Mouse (Mus musculus): ENCODE results near the gene Ckmt1.
"Not testable (repeated sequence)": the region's sequence is repeated elsewhere in the genome, so short reads cannot be mapped to it uniquely, and the experiment has no call there.

Ckmt1 gene

GRCm38 (mm10) chr2:121357494-121357893, at the start of gene Ckmt1:
TSS of gene Ckmt1 (plus strand) at chr2:121357714.
- DNase-seq (ENCODE audit: low spot score in 2 of 2) = no peak

- peak; percentile 62 to 78 for DNase-seq (ENCODE audit: low spot score in 2 of 2)
Observed at GRCm38 (mm10) chr2:121308997-121309416, 48.5 kb upstream of the Ckmt1 start.

- DNase-seq (ENCODE audit: low spot score in 2 of 2) = no peak
Observed at GRCm38 (mm10) chr2:121316278-121316677, 41.2 kb upstream of the Ckmt1 start.

- DNase-seq (ENCODE audit: low spot score in 2 of 2) = no peak
Observed at GRCm38 (mm10) chr2:121323041-121323440, 34.5 kb upstream of the Ckmt1 start.

GRCm38 (mm10) chr2:121323693-121324470, 33.6 kb upstream of the Ckmt1 start:
- no peak for DNase-seq (ENCODE audit: low spot score in 2 of 2)

GRCm38 (mm10) chr2:121329492-121329891, 28.0 kb upstream of the Ckmt1 start:
- DNase-seq (ENCODE audit: low spot score in 2 of 2) = no peak

GRCm38 (mm10) chr2:121339057-121339456, 18.5 kb upstream of the Ckmt1 start:
- no peak for DNase-seq (ENCODE audit: low spot score in 2 of 2)

GRCm38 (mm10) chr2:121353156-121353555, 4.4 kb upstream of the Ckmt1 start:
- DNase-seq (ENCODE audit: low spot score in 2 of 2) = peak; percentile 8 to 20

GRCm38 (mm10) chr2:121354378-121354777, 3.1 kb upstream of the Ckmt1 start:
- DNase-seq (ENCODE audit: low spot score in 2 of 2) = no peak

- DNase-seq (ENCODE audit: low spot score in 2 of 2) = peak; percentile 96
Observed at GRCm38 (mm10) chr2:121354820-121355592, 2.5 kb upstream of the Ckmt1 start, which contains the start of gene Ppip5k1. TSS of gene Ppip5k1 (minus strand) at chr2:121355396.

GRCm38 (mm10) chr2:121357961-121358360, 447 bp downstream of the Ckmt1 start:
- DNase-seq (ENCODE audit: low spot score in 2 of 2) = no peak

- no peak for DNase-seq (ENCODE audit: low spot score in 2 of 2)
Observed at GRCm38 (mm10) chr2:121358381-121358780, 867 bp downstream of the Ckmt1 start.

GRCm38 (mm10) chr2:121359461-121359860, 1.9 kb downstream of the Ckmt1 start:
- no peak for DNase-seq (ENCODE audit: low spot score in 2 of 2)

- no peak for DNase-seq (ENCODE audit: low spot score in 2 of 2)
Observed at GRCm38 (mm10) chr2:121363656-121364055, 6.1 kb downstream of the Ckmt1 start.

- no peak for DNase-seq (ENCODE audit: low spot score in 2 of 2)
Observed at GRCm38 (mm10) chr2:121368831-121369230, 11.3 kb downstream of the Ckmt1 start.

- no peak for DNase-seq (ENCODE audit: low spot score in 2 of 2)
Observed at GRCm38 (mm10) chr2:121370921-121371320, 13.4 kb downstream of the Ckmt1 start.

GRCm38 (mm10) chr2:121372266-121372665, 14.8 kb downstream of the Ckmt1 start:
- no peak for DNase-seq (ENCODE audit: low spot score in 2 of 2)

GRCm38 (mm10) chr2:121374766-121375165, 17.3 kb downstream of the Ckmt1 start:
- no peak for DNase-seq (ENCODE audit: low spot score in 2 of 2)

- not testable (repeated sequence) for DNase-seq (ENCODE audit: low spot score in 2 of 2)
Observed at GRCm38 (mm10) chr2:121386961-121387575, 29.6 kb downstream of the Ckmt1 start, which contains the start of gene Strc. TSS of gene Strc (minus strand) at chr2:121387168.

GRCm38 (mm10) chr2:121396624-121397023, 39.1 kb downstream of the Ckmt1 start:
- peak in 1 of 2 experiments; percentile 60 for DNase-seq (ENCODE audit: low spot score in 2 of 2)

GRCm38 (mm10) chr2:121403296-121403695, 45.8 kb downstream of the Ckmt1 start:
- DNase-seq (ENCODE audit: low spot score in 2 of 2) = no peak

GRCm38 (mm10) chr2:121408160-121408559, 50.6 kb downstream of the Ckmt1 start:
- DNase-seq (ENCODE audit: low spot score in 2 of 2) = no peak
